Mouse (Mus musculus) liver, embryonic 16.5 days (tissue): Measurements from ENCODE around the gene Msn. TPM values are rescaled to one million over a fixed set of nuclear protein-coding genes. Genes with fewer than 3 reads are reported as not detected.
"Not testable (repeated sequence)": the region's sequence is repeated elsewhere in the genome, so short reads cannot be mapped to it uniquely, and the experiment has no call there.

Source experiments
- ATAC-seq: fragments of 200-750 bp; cut with Nextera tagmentation; 2 replicates; pipeline ENCODE4 v1.8.0; 2017; ENCODE audit warnings: low read depth, mild to moderate bottlenecking, moderate number of reproducible peaks, moderate library complexity
- H3K27ac ChIP-seq: fragments of 300-500 bp; sonication (generic); 2 replicates; pipeline ENCODE4 v1.5.1; 2014; ENCODE audit warnings: mild to moderate bottlenecking, low read length
- H3K27me3 ChIP-seq: fragments of 300-500 bp; sonication (generic); 2 replicates; pipeline ENCODE4 v1.6.1; 2014; ENCODE audit warnings: low read depth, low read length, mixed read lengths; ENCODE audit not compliant: control insufficient read depth, insufficient read depth
- H3K36me3 ChIP-seq: fragments of 300-500 bp; sonication (generic); 2 replicates; pipeline ENCODE4 v1.6.1; 2014; ENCODE audit warnings: mild to moderate bottlenecking; ENCODE audit not compliant: control insufficient read depth, insufficient read depth
- H3K4me1 ChIP-seq: fragments of 300-500 bp; sonication (generic); 2 replicates; pipeline ENCODE4 v1.6.1; 2014; ENCODE audit warnings: low read depth, low read length, mixed read lengths; ENCODE audit not compliant: control insufficient read depth
- H3K4me2 ChIP-seq: fragments of 300-500 bp; sonication (generic); 2 replicates; pipeline ENCODE4 v1.6.1; 2014; ENCODE audit warnings: low read depth, low read length, mixed read lengths
- H3K4me3 ChIP-seq: fragments of 300-500 bp; sonication (generic); 2 replicates; pipeline ENCODE4 v1.5.1; 2014; ENCODE audit warnings: low read depth, mild to moderate bottlenecking, low read length
- H3K9ac ChIP-seq: fragments of 300-500 bp; sonication (generic); 2 replicates; pipeline ENCODE4 v1.6.1; 2014; ENCODE audit warnings: low read depth, low read length
- H3K9me3 ChIP-seq: fragments of 300-500 bp; sonication (generic); replicated peaks from 2 replicates; pipeline ENCODE4 v1.6.1; 2016; ENCODE audit warnings: low read length; ENCODE audit not compliant: control insufficient read depth
- WGBS: fragments of 180-500 bp; shearing (Covaris S2); extraction: QIAGEN DNeasy Blood & Tissue Kit; methylation state at CpG from one replicate; pipeline ENCODE4 v1.1.7; 2014; ENCODE audit not compliant: insufficient replicate concordance; 5-methylcytosine and 5-hydroxymethylcytosine counted together
- polyA plus RNA-seq: library from polyadenylated mRNA; unstranded; fragments of >200 nt; fragmentation: Nextera tagmentation; extraction: Ambion mirVana; gene quantifications from 2 replicates; pipeline ENCODE4 v1.2.1, GENCODE M21; 2015

The Msn gene
- polyA plus RNA-seq, 1 experiment from 2014 or later: 54.8 TPM

- ATAC-seq: no peak
- no peaks in the 10 kb centered on the region for H3K4me1 ChIP-seq
- H3K9me3 ChIP-seq: no peaks in the 10 kb centered on the region
- no peak overlapping the region for H3K4me3 ChIP-seq
- H3K27ac ChIP-seq: no peak overlapping the region
- 66% methylated on average over 2 of the region's 2 CpGs for WGBS
- no peak overlapping the region for H3K9ac ChIP-seq
- H3K36me3 ChIP-seq: 0 out of 2 replicates have a peak, but pooled peaks cover 2% of the 10 kb centered on the region
- H3K4me2 ChIP-seq: no peak overlapping the region
- no peaks in the 10 kb centered on the region for H3K27me3 ChIP-seq
These were observed 76.0 kb downstream of the Msn start for GRCm38 (mm10) chrX:96171645-96172388.

- H3K4me1 ChIP-seq: no peaks in the 10 kb centered on the region
- no peak for ATAC-seq
- 6% methylated on average over 1 of the region's 1 CpGs for WGBS
- H3K4me2 ChIP-seq: no peak overlapping the region
- H3K4me3 ChIP-seq: no peak overlapping the region
- H3K27ac ChIP-seq: no peak overlapping the region
- no peaks in the 10 kb centered on the region for H3K27me3 ChIP-seq
- no peaks in the 10 kb centered on the region for H3K9me3 ChIP-seq
- no peak overlapping the region for H3K9ac ChIP-seq
- no peaks in the 10 kb centered on the region for H3K36me3 ChIP-seq
These were observed 82.6 kb downstream of the Msn start for GRCm38 (mm10) chrX:96178437-96178836.

GRCm38 (mm10) chrX:96184100-96184732 lies 88.4 kb downstream of the Msn start:
- Histone ChIP-seq H3K9ac (no peak overlapping the region), H3K4me1 (no peaks in the 10 kb centered on the region), H3K36me3 (no peaks in the 10 kb centered on the region), H3K9me3 (no peaks in the 10 kb centered on the region), H3K27me3 (no peaks in the 10 kb centered on the region), H3K4me3 (no peak overlapping the region), H3K4me2 (no peak overlapping the region), H3K27ac (no peak overlapping the region)
- ATAC-seq: no peak
- 45% methylated on average over 5 of the region's 5 CpGs for WGBS

- WGBS: 62% methylated on average over 3 of the region's 3 CpGs
- H3K9me3 ChIP-seq, H3K36me3 ChIP-seq, H3K27me3 ChIP-seq, H3K4me3 ChIP-seq, H3K9ac ChIP-seq, H3K27ac ChIP-seq, ATAC-seq, H3K4me2 ChIP-seq, H3K4me1 ChIP-seq: not testable (repeated sequence)
These were observed 109.3 kb downstream of the Msn start for GRCm38 (mm10) chrX:96205143-96205542.

- Histone ChIP-seq H3K9me3 (no peaks in the 10 kb centered on the region), H3K4me3 (no peak overlapping the region), H3K36me3 (no peaks in the 10 kb centered on the region), H3K27ac (no peak overlapping the region), H3K4me2 (no peak overlapping the region), H3K9ac (no peak overlapping the region), H3K27me3 (no peaks in the 10 kb centered on the region), H3K4me1 (no peaks in the 10 kb centered on the region)
- ATAC-seq: no peak
- WGBS: 23% methylated on average over 1 of the region's 1 CpGs
These were observed 111.0 kb downstream of the Msn start for GRCm38 (mm10) chrX:96206872-96207271.

- 19% methylated on average over 1 of the region's 1 CpGs for WGBS
- Histone ChIP-seq H3K27me3 (no peaks in the 10 kb centered on the region), H3K9me3 (no peaks in the 10 kb centered on the region), H3K27ac (no peak overlapping the region), H3K4me2 (no peak overlapping the region), H3K4me3 (no peak overlapping the region), H3K36me3 (no peaks in the 10 kb centered on the region), H3K4me1 (no peaks in the 10 kb centered on the region), H3K9ac (no peak overlapping the region)
- ATAC-seq: no peak
These were observed 122.2 kb downstream of the Msn start for GRCm38 (mm10) chrX:96218088-96218487.

Other genes with a start within 250 kb of the Msn start
- 23.2 and 25.2 TPM in 2 replicates for gene Las1l, start 139.1 kb upstream of the Msn start, polyA plus RNA-seq
- 4.3 and 5.3 TPM in 2 replicates for gene Vsig4, start 197.4 kb downstream of the Msn start, polyA plus RNA-seq